Mouse (Mus musculus) left cerebral cortex, postnatal 36 days (tissue): Measurements from ENCODE around the gene Trim12a. TPM values are rescaled to one million over a fixed set of nuclear protein-coding genes. Genes with fewer than 3 reads are reported as not detected.
"Not testable (repeated sequence)": the region's sequence is repeated elsewhere in the genome, so short reads cannot be mapped to it uniquely, and the experiment has no call there.

Experiments
- DNase-seq, 2 experiments: peaks; one replicate each; pipeline ENCODE4 v3.0.0; 2021 to 2022; ENCODE audit warnings: low spot score in 2 of 2, mixed read lengths in 1 of 2
- intact Hi-C: fragments of 180-260 bp; cut with DNase I; formaldehyde crosslinking; loops from one replicate; pipeline ENCODE4 v1.15.1; 2025
- total RNA-seq, 2 experiments: library from RNA; stranded (reverse); gene quantifications; 2 replicates each; pipeline ENCODE4 v1.2.3; 2021

Trim12a gene
- total RNA-seq, result 1 to 10 TPM; 1.9 to 2.3 TPM

- DNase-seq, intact Hi-C loops: not testable (repeated sequence)
Observed at GRCm38 (mm10) chr7:104315369-104316080, at the start of gene Trim12a. Trim12a (minus strand) TSS chr7:104315466.

GRCm38 (mm10) chr7:104353600-104353967 is 38.3 kb upstream of the Trim12a start:
- DNase-seq, result no peak
- intact Hi-C loops, result no loop called here

- DNase-seq, result peak; percentile 3 to 4
- intact Hi-C loops, result no loop called here
Observed at GRCm38 (mm10) chr7:104352717-104353599, 37.7 kb upstream of the Trim12a start, which contains the start of gene Trim12c. Trim12c (minus strand) TSS chr7:104353362.

GRCm38 (mm10) chr7:104348043-104348442 is 32.8 kb upstream of the Trim12a start:
- intact Hi-C loops, DNase-seq: not testable (repeated sequence)

GRCm38 (mm10) chr7:104340744-104341143 is 25.5 kb upstream of the Trim12a start:
- intact Hi-C loops, DNase-seq: not testable (repeated sequence)

GRCm38 (mm10) chr7:104335547-104335946 is 20.3 kb upstream of the Trim12a start:
- intact Hi-C loops, DNase-seq: not testable (repeated sequence)

GRCm38 (mm10) chr7:104329171-104329570 is 13.9 kb upstream of the Trim12a start, which contains the start of gene Trim34b:
Trim34b (plus strand) TSS chr7:104329471.
- DNase-seq, intact Hi-C loops: not testable (repeated sequence)

- intact Hi-C loops, result no loop called here
- DNase-seq, result no peak
Observed at GRCm38 (mm10) chr7:104322028-104322427, 6.8 kb upstream of the Trim12a start.

- no peak for DNase-seq
- intact Hi-C loops, result no loop called here
Observed at GRCm38 (mm10) chr7:104314796-104315353, 391 bp downstream of the Trim12a start.

- DNase-seq, result no peak
- intact Hi-C loops, result no loop called here
Observed at GRCm38 (mm10) chr7:104291638-104292400, 23.4 kb downstream of the Trim12a start.

GRCm38 (mm10) chr7:104290641-104291040 is 24.6 kb downstream of the Trim12a start:
- no peak for DNase-seq
- intact Hi-C loops, result no loop called here

GRCm38 (mm10) chr7:104287576-104288443 is 27.5 kb downstream of the Trim12a start, which contains the start of gene Trim5:
Trim5 (minus strand) TSS chr7:104288094.
- not testable (repeated sequence) for DNase-seq

GRCm38 (mm10) chr7:104279361-104279760 is 35.9 kb downstream of the Trim12a start:
- DNase-seq, intact Hi-C loops: not testable (repeated sequence)

More at GRCm38 (mm10) chr7:104287576-104288443, 27.5 kb downstream of the Trim12a start, which contains the start of gene Trim5:
- intact Hi-C loops, result not testable (repeated sequence)

GRCm38 (mm10) chr7:104265335-104265734 is 49.9 kb downstream of the Trim12a start:
- DNase-seq, intact Hi-C loops: not testable (repeated sequence)

- intact Hi-C loops, DNase-seq: not testable (repeated sequence)
Observed at GRCm38 (mm10) chr7:104260380-104260779, 54.9 kb downstream of the Trim12a start.
